Mouse (Mus musculus) ovary, postnatal 10 days (tissue): ENCODE measurements around the gene Slc26a9.
A peak's percentile ranks its signal among the peaks of the same experiment; 100 is the strongest.

Experiments
- DNase-seq: peaks from one replicate; pipeline ENCODE4 v3.0.0; 2022; ENCODE audit warnings: low spot score

Slc26a9 gene

GRCm38 (mm10) chr1:131743868-131744464 lies at the start of gene Slc26a9:
Slc26a9 (plus strand) TSS chr1:131744022.
- no peak for DNase-seq

DNA sequence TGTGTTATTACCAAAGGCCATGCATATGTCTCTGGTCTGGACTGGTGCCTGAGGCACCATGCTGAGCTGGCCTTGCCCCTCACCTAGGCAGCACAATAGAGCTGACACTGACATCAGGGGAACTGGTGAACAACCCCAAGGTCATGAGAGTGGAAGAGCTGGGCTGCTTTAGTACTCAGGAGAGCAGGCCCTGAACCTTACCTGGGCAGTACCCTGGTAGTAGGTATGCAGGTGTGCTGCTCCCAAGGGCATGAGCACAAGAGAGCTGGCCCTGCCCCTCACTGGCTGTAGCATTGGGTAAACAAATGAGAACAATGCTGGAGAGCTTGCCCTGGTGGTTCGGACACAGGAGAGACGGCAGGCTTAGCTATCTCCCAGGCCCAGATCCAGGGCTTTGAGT lies 48.5 kb upstream of the Slc26a9 start:
- DNase-seq = no peak

DNA sequence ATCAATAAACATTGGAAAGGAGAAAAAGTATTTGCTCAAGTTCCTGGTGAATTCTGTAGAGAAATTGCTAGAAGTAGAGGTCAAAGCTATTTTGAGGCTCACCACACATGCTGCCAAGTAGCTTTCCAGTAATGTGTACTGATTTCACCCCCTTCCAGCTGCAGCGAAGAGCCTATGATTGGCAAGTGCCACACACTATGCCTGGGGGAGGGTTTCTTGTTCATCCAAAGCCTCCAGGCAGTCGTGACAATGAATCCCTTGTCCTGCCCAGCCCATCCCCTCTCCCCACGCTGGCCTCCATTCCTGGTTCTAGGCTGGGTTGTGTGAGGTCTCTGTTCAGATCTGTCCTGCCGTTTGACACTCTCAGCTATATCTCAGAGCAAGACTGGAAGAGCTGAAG lies 47.5 kb upstream of the Slc26a9 start:
- DNase-seq = no peak

DNA sequence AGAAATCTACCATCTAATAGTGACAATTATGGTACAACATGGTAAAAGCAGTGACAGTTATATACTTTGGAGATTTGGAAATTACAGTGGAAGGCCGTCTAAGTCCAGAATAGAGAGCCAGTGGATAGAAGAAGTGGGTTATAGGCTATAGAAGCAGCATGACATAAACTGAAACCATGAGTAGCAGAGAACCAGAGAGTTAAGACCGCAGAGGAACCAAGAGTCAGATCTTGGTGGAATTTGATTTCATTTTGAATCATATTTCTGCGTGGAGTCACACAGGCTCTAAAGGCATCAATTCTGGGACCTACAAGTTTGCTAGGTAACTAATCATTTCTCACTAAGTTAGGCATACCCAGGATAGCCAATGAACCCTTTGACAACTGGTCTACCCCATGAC lies 45.1 kb upstream of the Slc26a9 start:
- DNase-seq = no peak

DNA sequence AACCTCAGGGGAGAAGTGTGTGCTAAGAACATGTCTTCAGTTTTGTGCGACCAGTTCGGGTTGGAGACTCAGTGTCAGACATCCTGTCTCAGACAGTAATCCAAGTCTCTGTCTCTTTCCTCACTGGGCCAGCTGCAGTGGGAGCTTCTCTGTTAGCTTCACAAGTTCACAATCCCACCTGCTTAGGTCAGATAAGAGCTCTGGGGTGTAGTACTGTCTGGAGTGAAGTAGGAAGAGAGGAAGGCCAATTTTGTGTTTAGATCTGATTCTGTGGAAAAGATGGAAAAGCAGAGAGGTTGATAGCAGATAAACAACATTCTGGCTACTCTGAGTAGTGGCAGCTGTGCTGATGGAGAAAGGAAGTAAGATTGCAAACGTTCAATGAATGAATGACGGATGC lies 44.2 kb upstream of the Slc26a9 start:
- no peak for DNase-seq

DNA sequence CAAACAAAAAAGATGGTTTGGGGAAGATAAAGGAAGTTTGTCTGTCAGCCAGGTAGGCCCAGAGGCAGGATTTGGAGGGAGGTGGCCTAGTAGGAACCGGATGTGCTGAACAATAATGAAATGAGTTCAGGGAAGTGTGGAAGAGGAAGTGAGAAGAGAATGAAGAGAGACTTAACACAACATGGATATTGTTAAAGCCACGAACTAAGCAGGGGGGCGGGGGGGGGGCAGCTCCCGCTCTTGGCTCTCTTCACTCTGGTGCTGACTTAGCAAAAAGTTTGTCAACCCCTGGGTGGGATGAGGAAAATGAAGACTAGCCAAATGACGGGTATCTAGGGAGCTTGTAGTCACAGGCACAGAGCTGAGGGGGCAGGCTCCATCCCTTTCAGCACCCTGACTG lies 43.4 kb upstream of the Slc26a9 start:
- no peak for DNase-seq

- no peak for DNase-seq
Measured at GRCm38 (mm10) chr1:131701391-131701790, 42.4 kb upstream of the Slc26a9 start.

GRCm38 (mm10) chr1:131702094-131702766 lies 41.6 kb upstream of the Slc26a9 start:
- DNase-seq = no peak

DNA sequence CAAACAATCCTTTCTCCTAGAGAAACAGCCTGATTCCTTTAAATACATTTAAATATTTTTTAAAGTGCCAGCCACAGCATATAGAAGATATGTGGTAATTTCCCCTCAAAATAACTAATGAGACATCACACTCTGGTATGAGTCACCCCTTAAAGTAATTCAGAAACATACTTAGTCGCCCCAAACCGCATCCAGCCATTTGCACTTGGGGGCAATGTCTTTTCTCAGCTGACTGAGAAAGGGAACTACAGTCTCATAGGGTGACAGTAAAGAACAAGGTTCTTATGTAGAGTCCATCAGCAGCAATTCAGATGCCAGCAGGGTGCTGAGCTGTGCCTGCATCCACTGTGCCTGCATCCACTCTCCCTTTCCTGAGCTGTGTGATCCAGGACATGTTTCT lies 40.3 kb upstream of the Slc26a9 start:
- no peak for DNase-seq

DNA sequence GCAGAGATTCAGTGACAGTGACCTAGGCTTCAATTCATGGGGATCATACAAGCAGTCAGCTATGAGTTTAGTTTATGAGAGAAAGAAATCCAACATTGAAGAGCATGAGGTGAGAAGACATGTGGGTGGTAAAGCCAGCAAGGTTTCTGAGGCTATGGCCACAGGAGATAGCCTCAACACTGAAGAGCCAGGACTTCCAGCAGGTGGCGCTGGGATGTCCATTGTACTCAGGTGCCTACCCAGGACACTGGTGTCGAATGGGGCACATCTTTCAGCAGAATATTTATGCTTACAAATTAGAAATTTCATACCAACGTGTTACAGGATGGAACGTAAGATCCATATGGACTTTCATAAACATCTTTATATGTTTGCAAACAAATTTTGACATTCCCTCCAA lies 35.5 kb upstream of the Slc26a9 start:
- DNase-seq = no peak

DNA sequence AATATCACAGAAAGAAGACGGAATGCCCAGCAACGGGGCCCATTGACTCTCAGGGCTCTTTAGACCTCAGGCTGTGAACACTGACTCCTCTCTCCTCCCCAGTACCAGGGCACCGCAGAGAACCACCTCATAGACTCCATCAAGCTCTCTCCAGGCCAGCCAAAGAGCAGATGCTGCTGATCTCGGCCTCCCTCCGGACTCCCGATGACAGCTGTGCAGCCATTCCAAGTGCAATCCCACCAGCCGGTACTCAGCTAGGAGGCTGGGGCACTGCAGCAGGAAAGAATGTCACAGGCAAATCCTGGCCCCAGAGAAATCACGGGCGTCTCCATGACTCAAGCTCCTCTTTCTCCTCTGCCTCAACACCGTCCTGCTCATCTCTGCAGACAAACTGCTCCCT lies 32.3 kb upstream of the Slc26a9 start:
- DNase-seq = no peak

GRCm38 (mm10) chr1:131712386-131712785 lies 31.4 kb upstream of the Slc26a9 start:
- DNase-seq = peak; percentile 72

DNA sequence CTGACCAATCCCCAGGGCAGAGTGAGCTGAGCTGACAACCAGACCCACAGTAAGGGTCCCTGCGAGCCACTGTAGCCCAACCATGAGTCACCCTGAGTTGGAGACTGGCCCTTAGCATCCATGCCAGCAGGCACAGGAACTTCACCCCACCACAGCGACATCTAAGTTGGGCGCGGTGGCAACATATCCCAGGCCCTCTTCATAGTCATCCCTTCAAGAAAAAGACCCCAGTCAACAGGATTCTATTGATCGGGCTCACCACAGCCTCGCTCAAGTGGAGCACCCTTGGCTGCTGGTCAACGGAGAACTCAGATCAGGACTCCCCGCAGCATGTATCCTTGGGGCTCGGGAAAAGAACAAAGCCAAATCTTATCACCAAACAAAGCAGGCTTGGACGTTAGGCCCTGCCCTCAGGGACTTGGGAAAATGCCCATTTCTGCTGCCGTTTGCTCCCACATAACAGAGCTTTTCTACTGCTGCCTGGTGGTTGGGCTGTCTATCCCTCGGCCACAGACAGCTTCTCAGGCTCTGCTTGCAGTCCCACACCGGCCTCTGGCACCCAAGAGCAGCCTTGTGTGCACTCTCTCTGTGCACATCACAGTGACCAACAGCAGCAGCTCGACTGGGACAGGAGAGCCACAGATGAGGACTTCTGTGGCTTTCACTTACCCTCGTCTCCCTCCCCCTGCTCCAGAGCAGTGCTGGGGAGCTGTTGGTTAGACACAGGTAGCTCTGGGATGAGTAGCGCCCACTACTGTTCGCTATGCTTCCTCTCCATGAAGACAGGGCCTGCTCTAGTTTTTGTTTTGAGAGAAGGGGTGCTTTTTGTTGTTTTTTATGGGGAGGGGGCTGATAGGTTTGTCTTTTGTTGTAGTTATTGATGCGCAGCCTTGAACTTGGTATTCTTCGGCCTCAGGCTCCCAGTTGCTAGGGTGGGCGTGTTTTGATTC lies 29.2 kb upstream of the Slc26a9 start:
- DNase-seq = no peak

DNA sequence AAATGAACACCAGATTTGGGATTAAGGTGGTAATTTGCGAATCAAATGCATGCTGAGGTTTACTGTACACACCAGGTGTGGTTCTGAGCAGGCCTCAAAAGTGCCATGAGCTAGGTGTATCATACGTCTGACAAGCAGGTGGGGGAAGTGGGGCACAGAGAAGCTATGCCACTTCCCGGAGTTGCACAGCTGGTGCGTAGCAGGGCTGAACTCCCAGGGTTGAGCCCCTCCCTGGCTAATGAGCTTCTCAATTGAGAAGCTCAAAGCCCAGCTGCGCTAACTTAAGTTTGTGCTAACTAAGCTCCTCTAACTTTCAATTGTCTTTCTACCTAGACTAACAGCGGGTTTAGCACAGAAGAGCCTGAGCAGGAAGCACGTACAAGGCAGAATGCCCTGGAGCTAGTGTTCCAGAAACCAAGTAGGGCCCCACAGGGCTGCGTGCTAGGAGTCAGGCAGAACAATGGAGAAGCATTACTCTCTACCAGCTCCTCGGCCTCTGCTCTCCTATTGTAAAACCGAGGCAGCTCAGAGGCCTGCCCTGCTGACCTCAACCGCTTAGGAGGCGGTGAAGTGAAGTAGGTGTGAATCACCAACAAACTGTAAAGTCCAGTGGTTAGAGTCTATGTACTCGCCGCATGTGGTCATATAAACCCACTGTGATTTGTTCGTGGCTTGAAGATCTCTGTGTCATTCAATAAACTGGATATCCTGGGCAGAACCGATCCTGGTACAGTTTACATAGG lies 24.7 kb upstream of the Slc26a9 start:
- DNase-seq = no peak

DNA sequence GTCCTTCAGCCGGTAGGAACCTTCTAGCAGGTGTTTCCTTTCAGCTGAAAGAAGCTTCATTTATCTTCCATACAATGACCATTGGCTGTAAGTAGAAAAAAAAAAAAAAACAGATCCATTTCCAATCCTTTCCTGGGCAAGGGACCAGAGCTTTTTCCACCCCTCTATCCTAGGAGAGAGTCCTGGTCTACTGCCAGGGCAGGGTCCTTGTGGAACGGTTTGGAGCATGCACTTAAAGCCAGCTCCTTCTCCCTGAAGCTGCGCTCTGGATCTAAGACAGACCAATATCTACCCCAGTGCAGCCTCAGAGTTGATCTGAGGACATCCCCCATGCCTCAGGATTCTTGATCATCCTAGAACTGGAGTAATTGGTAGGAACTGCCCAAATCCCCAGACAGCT lies 21.8 kb upstream of the Slc26a9 start:
- DNase-seq = no peak

GRCm38 (mm10) chr1:131723549-131723948 lies 20.3 kb upstream of the Slc26a9 start:
- DNase-seq = no peak

- DNase-seq = no peak
Measured at GRCm38 (mm10) chr1:131726586-131726985, 17.2 kb upstream of the Slc26a9 start.

DNA sequence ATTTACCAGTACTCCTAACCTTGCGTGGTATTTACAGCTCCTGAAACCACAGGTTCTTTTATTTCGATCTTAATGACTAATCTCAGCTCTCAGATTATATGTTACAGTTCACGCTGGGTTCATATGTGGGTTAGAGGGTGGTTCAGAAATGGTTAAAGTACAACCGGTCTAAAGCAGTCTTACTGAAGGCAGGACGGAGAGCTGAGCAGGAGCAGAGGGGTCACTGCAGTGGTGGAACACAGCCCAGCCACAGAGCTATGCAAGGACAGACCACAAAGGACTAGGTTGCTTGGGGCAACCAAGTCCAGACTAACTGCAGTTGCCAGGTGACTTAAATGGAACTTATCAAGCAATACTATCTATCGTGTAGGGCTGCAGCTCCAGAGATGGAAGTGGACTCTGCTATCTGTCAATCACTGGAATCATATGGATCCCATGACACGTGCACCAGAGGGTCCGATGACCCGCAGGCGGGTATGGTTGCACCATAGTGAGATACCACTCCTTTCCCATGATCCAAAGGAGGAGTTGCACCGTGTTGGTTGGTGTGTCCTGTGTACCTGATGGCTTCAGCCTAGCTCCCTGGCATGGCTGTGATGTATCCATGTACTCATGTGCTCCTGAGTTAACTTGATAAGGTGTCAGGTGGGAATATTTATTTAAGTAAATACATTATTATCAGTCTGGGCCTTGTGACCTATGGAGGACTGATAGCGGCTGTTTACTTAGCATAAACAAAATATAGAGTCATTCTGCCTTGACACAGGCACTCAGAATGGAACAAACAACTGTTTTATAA lies 13.0 kb upstream of the Slc26a9 start:
- no peak for DNase-seq

DNA sequence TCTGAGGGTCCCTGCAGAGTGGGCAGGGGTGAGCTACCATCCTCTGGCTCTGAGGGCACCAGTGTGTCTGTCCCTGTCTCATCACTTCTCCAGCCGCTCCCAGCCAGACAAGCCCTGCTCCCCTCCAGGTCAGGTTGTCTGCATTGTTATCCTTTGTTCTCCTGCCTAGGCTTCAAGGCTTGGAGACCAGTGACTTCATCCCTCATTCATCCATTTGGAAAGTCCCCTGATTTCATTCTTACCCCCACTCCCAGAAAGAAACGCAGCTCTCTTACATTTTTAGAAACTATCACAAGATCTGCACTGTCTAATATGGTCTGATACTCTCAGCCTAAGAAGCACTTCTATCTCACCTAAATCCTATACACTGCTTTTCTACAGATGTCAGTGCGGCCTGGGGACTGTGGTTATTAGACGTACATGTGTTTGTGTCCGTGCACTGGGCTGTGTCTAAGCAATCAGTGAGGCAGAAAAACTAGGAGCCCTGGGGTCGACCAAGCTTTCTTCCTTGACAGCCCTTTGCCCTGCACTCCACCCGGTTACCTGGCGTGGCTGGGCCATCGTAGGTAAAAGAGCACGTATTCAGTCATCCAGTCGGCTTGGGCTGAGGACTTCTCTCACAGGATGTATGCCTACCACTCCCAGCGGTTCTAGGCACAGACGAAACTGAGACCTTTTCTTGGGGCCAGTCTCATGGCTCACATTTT lies 10.2 kb upstream of the Slc26a9 start:
- no peak for DNase-seq

GRCm38 (mm10) chr1:131734657-131735273 lies 9.1 kb upstream of the Slc26a9 start:
- DNase-seq = no peak
